Mouse (Mus musculus) liver, embryonic 14.5 days (tissue): ENCODE data around the gene Pop7. TPM values are rescaled to one million over a fixed set of nuclear protein-coding genes. Genes with fewer than 3 reads are reported as not detected.

Experiments
- ATAC-seq: fragments of 200-750 bp; cut with Nextera tagmentation; 2 replicates; pipeline ENCODE4 v1.8.0; 2017; ENCODE audit warnings: moderate number of reproducible peaks, mild to moderate bottlenecking, moderate library complexity; ENCODE audit not compliant: insufficient read depth
- DNase-seq, 3 experiments: peaks; one replicate each; pipeline ENCODE4 v3.0.0-alpha.2; 2012 to 2013; ENCODE audit warnings: low read depth in 3 of 3, low spot score in 3 of 3
- H3K27ac ChIP-seq: fragments of 300-500 bp; sonication (generic); 2 replicates; pipeline ENCODE4 v1.5.1; 2014; ENCODE audit warnings: moderate library complexity, mild to moderate bottlenecking, control low read depth, inconsistent platforms
- H3K27me3 ChIP-seq: fragments of 300-500 bp; sonication (generic); 2 replicates; pipeline ENCODE4 v1.6.1; 2014; ENCODE audit warnings: mild to moderate bottlenecking, low read length, moderate library complexity; ENCODE audit not compliant: control insufficient read depth, insufficient read depth
- H3K36me3 ChIP-seq: fragments of 300-500 bp; sonication (generic); replicated peaks from 2 replicates; pipeline ENCODE4 v1.6.1; 2014; ENCODE audit warnings: low read depth; ENCODE audit not compliant: control insufficient read depth, insufficient read depth
- H3K4me1 ChIP-seq, 2 experiments: fragments of 200-500 bp in 1 of 2; fragments of 300-500 bp in 1 of 2; sonication (generic) in 1 of 2; replicated peaks; 2 replicates each; pipeline ENCODE4 v1.6.1; 2012 to 2014; ENCODE audit warnings: antibody characterized with exemption in 1 of 2, inconsistent platforms in 1 of 2, low read length in 1 of 2; ENCODE audit not compliant: control insufficient read depth in 2 of 2, insufficient read depth in 2 of 2
- H3K4me2 ChIP-seq: fragments of 300-500 bp; sonication (generic); 2 replicates; pipeline ENCODE4 v1.6.1; 2014; ENCODE audit warnings: low read depth, mild to moderate bottlenecking, control low read depth, moderate library complexity
- H3K4me3 ChIP-seq, 2 experiments: fragments of 200-500 bp in 1 of 2; fragments of 300-500 bp in 1 of 2; sonication (generic) in 1 of 2; 2 replicates each; pipeline ENCODE4 v1.5.1; 2012 to 2014; ENCODE audit warnings: low read depth in 2 of 2, low read length in 2 of 2, mild to moderate bottlenecking in 2 of 2, control low read depth in 1 of 2, inconsistent platforms in 1 of 2, moderate library complexity in 1 of 2; ENCODE audit not compliant: insufficient read depth in 1 of 2
- H3K9ac ChIP-seq: fragments of 300-500 bp; sonication (generic); replicated peaks from 2 replicates; pipeline ENCODE4 v1.6.1; 2014; ENCODE audit warnings: mild to moderate bottlenecking, control low read depth, moderate library complexity
- H3K9me3 ChIP-seq: fragments of 300-500 bp; sonication (generic); 2 replicates; pipeline ENCODE4 v1.6.1; 2016; ENCODE audit warnings: low read length, mixed read lengths; ENCODE audit not compliant: control insufficient read depth
- CTCF ChIP-seq: IDR thresholded peaks from 2 replicates; pipeline ENCODE4 v1.5.1; 2016; ENCODE audit warnings: antibody characterized with exemption, low read depth, control low read depth
- EP300 ChIP-seq: IDR thresholded peaks from 2 replicates; pipeline ENCODE4 v1.6.1; 2016; ENCODE audit warnings: antibody characterized with exemption, low read depth
- WGBS: fragments of 180-500 bp; shearing (Covaris S2); extraction: QIAGEN DNeasy Blood & Tissue Kit; methylation state at CpG from one replicate; pipeline ENCODE4 v1.1.7; 2014; ENCODE audit not compliant: insufficient replicate concordance; 5-methylcytosine and 5-hydroxymethylcytosine counted together
- polyA plus RNA-seq, 2 experiments: library from polyadenylated mRNA; depleted of rRNA in 1 of 2; stranded (reverse) in 1 of 2; unstranded in 1 of 2; fragments of >200 nt; fragmentation: Nextera tagmentation in 1 of 2; extraction: Ambion mirVana in 1 of 2; gene quantifications; 2 replicates each; pipeline versions ENCODE4 v1.2.1 to v1.2.3; 2012 to 2014

Gene Pop7
- polyA plus RNA-seq, 2 experiments, result 25.3 to 36.5 TPM

DNA sequence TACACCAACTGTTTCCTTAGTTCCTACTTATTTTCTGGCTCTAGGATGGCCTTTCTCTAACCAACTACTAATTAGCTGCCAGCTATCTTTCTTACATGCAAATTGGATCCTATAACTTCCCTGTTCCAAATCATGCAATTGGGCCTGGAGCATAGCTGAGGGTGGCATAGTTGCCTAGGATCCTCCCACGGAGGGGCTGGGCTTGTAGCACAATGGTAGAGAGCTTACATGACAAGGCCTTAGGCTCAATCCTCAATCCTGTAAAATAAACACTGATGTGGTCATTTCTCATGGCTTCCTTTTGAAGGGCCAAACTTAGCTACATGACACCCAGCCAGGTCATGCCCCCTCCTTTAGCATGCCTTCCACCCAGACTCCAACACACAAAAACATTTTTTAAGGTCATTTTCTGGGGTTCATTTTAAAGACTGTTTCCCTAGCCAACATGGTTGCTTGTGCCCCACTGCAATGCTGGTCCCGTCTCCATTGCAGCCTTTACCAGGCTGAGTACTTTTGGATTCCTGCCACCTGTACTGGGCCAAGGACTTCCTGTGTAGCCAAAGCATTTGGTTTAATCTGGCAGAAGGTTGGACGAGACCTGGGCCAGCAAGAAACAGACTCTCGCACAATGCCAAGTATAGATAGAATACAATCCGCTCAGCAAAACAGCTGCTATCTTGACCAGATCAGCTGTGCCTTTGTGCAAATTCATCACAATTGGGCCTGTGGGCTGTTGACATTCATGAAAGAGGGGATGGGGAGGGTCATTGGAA is 39.6 kb upstream of the Pop7 start:
- ATAC-seq (no peak), DNase-seq (no peak)
- Histone ChIP-seq H3K27ac (no peak overlapping the region), H3K4me1 (no peaks in the 10 kb centered on the region), H3K4me3 (no peak overlapping the region), H3K36me3 (no peaks in the 10 kb centered on the region), H3K27me3 (no peaks in the 10 kb centered on the region), H3K9me3 (no peaks in the 10 kb centered on the region), H3K9ac (no peak overlapping the region), H3K4me2 (no peak overlapping the region)
- TF ChIP-seq EP300, result no peak
- no peak for TF ChIP-seq CTCF
- WGBS, result 65% methylated on average over 5 of the region's 5 CpGs

DNA sequence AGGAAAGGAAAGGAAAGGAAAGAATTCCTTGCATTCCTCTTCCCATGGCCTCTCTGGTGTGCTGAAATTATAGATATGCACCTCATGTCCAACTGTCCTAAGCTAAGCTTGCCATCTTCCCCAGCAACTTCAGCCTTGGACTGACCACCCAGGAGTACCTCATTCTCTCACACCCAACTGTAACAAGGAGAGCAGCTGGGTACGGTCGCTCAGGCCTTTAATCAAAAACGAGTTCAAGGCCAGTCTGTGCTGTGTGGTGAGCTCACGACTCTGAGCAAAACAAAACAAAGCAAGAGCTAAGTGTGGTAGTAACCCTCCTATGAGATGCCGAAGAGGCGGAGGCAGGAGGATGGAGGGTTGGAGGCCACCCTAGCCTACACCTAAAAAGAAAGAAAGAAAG is 38.7 kb upstream of the Pop7 start:
- 63% methylated on average over 6 of the region's 6 CpGs for WGBS
- H3K36me3 ChIP-seq, result no peaks in the 10 kb centered on the region

DNA sequence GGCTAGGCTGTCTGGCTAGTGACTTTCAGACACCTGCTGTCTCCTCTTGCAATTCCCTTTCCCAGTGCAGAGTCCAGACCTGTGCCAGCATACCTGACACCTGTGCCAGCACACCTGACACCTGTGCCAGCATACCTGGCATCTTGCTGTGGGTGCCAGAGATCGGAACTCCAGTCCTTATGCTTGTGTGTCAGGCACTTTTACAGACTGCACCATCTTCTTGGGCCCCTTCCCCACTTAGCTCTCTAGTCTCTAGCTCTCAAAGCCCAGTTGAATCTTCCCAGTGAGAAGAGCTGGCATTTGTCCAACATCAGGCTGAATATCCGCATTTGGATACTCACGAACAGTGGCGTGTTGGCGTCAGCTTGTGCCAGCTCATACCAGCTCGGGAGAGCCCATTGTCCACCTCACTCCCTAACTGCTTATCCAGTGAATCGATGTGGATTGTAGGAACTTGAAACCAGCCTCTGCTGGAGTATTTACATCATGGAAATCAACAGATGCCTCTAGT is 37.0 kb upstream of the Pop7 start:
- Histone ChIP-seq H3K4me3 (no peak overlapping the region), H3K27ac (no peak overlapping the region), H3K9ac (no peak overlapping the region), H3K4me1 (no peaks in the 10 kb centered on the region), H3K36me3 (no peaks in the 10 kb centered on the region), H3K27me3 (no peaks in the 10 kb centered on the region), H3K9me3 (no peaks in the 10 kb centered on the region), H3K4me2 (no peak overlapping the region)
- no peak for ATAC-seq
- no peak for DNase-seq
- TF ChIP-seq EP300 (no peak), CTCF (no peak)
- 66% methylated on average over 7 of the region's 7 CpGs for WGBS

More for the DNA sequence above, 38.7 kb upstream of the Pop7 start:
- no peak overlapping the region for H3K9ac ChIP-seq
- H3K4me2 ChIP-seq, result no peak overlapping the region
- H3K27ac ChIP-seq, result no peak overlapping the region
- TF ChIP-seq CTCF, result no peak
- TF ChIP-seq EP300, result no peak
- no peaks in the 10 kb centered on the region for H3K9me3 ChIP-seq
- H3K4me1 ChIP-seq, result no peaks in the 10 kb centered on the region
- no peak overlapping the region for H3K4me3 ChIP-seq
- ATAC-seq, result no peak
- no peaks in the 10 kb centered on the region for H3K27me3 ChIP-seq
- DNase-seq, result no peak

DNA sequence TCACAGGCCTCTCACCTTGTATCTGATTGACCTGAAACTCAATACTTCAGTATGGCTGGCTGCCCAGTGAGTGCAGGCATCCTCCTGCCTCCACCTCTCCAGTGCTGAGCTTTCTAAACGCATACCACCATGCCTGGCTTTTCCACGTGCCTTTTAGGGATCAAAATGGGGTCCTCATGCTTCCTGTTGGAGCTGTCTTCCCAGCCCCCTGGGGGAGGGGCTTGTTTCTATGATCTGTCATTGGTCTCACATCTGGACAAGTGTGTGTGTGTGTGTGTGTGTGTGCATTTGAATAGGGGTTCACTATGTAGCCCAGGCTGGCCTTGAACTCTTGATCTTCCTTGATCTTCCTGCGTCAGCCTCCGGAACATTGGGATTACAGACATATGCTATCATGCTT is 35.1 kb upstream of the Pop7 start:
- Histone ChIP-seq H3K27me3 (no peaks in the 10 kb centered on the region), H3K4me1 (peaks cover 4% of the 10 kb centered on the region in 2 experiments; a peak in 3 of 4 replicates), H3K9ac (no peak overlapping the region), H3K4me2 (no peak overlapping the region), H3K36me3 (no peaks in the 10 kb centered on the region), H3K9me3 (no peaks in the 10 kb centered on the region), H3K27ac (no peak overlapping the region), H3K4me3 (no peak overlapping the region)
- ATAC-seq (no peak), DNase-seq (no peak)
- 53% methylated on average over 4 of the region's 4 CpGs for WGBS
- no peak for TF ChIP-seq CTCF
- TF ChIP-seq EP300, result no peak

DNA sequence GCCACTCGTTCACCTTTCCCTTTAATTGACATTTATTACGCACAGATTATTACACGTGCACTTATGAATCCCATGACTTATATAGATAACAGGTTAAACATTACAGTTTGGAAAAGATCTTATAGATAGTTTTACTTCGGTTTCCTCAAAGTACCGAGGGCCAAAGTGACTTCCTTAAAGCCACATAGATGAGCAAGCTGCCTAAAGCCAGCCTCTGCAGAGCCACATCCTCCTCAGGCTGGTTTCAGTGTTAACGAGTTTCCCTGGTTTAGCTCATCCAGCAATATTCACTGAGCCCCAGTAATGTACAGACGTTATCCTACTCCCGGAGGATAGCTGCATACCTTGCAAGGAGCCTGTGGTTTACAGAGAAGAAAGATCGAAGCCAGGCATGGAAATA is 33.0 kb upstream of the Pop7 start:
- Histone ChIP-seq H3K4me1 (peaks cover 4 to 9% of the 10 kb centered on the region in 2 experiments; a peak in 3 of 4 replicates), H3K4me3 (no peak overlapping the region), H3K27ac (no peak overlapping the region), H3K4me2 (no peak overlapping the region), H3K9ac (no peak overlapping the region), H3K36me3 (peaks cover 3% of the 10 kb centered on the region), H3K9me3 (no peaks in the 10 kb centered on the region), H3K27me3 (no peaks in the 10 kb centered on the region)
- 44% methylated on average over 9 of the region's 9 CpGs for WGBS
- TF ChIP-seq EP300 (no peak), CTCF (no peak)
- DNase-seq (no peak), ATAC-seq (no peak)
